Mouse (Mus musculus): ENCODE measurements at regions not wholly inside any gene's neighbourhood (a gene's known extent, or its start where the extent isn't known, plus 50 kb on each side); places are given as distances from the start of the nearest gene placed in this dataset.
"Not testable (repeated sequence)": the region's sequence is repeated elsewhere in the genome, so short reads cannot be mapped to it uniquely, and the experiment has no call there.

- DNase-seq: not testable (repeated sequence)
Observed at GRCm38 (mm10) chr10:38704762-38705130, 116.8 kb downstream of the Rfpl4b start.

DNA sequence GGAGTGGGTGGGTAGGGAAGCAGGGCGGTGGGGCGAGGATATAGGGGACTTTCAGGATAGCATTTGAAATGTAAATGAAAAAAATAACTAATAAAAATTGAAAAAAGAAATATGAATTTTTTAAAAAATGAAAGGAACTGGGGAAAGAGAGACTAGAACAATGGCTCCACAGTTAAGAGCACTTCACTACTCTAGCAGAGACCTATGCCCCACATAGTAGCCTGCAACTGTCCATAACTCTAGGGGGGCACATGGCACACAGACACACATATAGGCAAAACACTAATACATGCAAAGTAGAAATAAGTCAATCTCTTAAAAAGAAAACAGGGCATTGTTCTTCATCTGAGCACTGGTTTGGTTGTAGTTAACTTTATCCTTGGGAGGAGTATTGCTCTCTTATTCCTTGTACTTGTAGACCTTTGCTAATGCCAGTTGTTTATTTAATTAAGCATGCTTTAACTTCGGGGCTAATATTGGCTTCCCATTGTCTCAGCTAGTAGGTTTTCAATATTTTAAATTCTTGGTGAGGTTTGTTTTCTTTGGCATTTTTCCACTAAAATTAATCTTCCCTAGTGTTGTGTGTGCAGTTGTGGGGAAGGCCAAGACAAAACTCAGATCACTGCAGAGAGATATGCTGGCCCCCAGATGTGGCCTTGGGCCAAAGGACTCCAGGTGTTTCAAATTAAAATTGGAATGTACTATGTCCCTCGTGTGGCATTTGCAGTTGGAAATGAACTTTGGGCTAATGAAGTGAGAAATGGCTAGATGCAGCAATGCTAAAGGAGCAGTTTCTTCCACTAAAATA lies 117.4 kb downstream of the Rfpl4b start:
- DNase-seq: no peak

DNA sequence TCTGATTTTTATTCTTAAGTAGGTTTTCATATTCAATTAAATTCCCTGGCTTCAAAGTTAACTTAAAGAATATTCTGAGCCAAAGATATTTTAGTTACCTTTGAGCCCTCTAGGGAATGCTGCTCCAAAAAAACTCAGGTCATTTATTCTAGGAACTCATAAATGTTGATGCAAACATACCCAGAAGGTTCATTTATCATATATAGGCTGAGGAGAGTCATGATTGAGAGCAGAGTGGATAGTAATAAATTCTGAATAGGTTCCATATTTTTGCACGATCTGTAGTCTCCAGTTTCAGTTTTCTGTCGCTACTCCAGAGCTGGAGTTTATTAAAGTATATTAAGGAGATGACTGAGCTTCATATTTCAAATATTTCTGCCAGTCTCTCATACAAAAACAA lies 144.1 kb downstream of the Rfpl4b start:
- no peak for DNase-seq

GRCm38 (mm10) chr10:38668610-38669009 lies 153.0 kb downstream of the Rfpl4b start:
- DNase-seq: no peak

GRCm38 (mm10) chr10:38667841-38668240 lies 153.7 kb downstream of the Rfpl4b start:
- DNase-seq: no peak

DNA sequence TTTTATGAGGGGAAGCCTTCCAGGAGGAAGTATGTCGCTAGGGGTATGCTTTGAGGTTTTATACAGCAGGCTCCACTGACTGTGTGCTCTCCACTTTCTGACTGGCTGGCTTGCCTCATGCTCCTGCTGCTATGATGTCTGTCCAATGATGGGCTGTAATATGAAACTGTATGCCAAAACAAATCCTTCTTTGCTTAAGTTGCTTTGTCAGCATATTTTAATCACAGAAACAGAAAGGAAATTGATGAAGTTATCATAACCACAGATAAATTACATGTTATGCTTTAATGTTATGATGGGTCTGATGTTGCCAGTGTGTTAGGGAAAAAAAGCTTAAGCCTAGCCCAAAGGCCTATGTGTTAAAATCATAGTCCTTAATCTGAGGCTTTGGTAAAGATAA lies 185.9 kb downstream of the Rfpl4b start:
- no peak for DNase-seq

GRCm38 (mm10) chr10:38629907-38630505 lies 191.6 kb downstream of the Rfpl4b start:
- DNase-seq: no peak

- DNase-seq: no peak
Observed at GRCm38 (mm10) chr10:38623399-38623798, 198.2 kb downstream of the Rfpl4b start.

- DNase-seq: no peak
Observed at GRCm38 (mm10) chr10:38609606-38610510, 211.7 kb downstream of the Rfpl4b start.

- DNase-seq: no peak
Observed at GRCm38 (mm10) chr10:38586061-38586460, 235.5 kb downstream of the Rfpl4b start.

- DNase-seq: no peak
Observed at GRCm38 (mm10) chr10:38575726-38576125, 245.9 kb downstream of the Rfpl4b start.

DNA sequence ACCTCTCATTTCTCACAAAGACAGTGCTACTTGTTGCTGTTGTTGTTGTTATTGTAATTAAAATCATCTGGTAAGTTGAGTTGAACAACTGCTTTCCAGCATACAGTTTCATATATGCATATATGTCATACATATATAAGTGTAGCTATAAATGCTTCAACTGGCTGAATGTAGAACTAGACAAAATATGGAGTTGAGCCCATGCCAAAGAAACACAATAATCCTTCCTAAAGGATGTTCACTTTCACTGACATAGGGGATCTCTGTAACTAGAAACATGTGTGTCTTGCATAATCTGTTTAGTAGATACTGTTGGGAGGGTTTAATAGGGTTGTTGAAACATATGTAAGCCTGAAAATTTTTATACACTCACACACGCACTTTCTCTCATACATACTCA lies 247.9 kb downstream of the Rfpl4b start:
- no peak for DNase-seq

- no peak for DNase-seq
Observed at GRCm38 (mm10) chr10:38573146-38573545, 248.4 kb downstream of the Rfpl4b start.

GRCm38 (mm10) chr10:38567270-38567669 lies 254.3 kb downstream of the Rfpl4b start:
- no peak for DNase-seq

GRCm38 (mm10) chr10:38566361-38566760 lies 255.2 kb downstream of the Rfpl4b start:
- no peak for DNase-seq

DNA sequence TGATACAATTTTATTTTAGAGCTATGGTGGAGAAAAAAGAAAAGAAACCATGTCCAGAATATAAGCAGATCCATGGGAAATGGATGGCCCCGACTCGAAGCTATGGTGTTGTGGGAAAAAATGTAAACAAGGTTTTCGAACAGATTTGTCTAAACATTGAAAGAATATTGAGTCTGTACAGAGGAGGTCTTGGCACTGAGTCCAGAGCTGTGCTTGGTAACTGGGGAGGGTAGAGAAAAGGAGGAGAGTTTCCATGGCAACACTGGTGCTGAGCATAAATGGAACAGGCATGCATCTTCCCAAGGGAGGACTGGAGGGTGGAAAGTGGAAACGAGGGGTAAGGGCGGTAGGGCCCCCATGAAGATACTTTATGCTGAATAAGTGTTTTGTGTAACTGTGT lies 266.5 kb downstream of the Rfpl4b start:
- no peak for DNase-seq

DNA sequence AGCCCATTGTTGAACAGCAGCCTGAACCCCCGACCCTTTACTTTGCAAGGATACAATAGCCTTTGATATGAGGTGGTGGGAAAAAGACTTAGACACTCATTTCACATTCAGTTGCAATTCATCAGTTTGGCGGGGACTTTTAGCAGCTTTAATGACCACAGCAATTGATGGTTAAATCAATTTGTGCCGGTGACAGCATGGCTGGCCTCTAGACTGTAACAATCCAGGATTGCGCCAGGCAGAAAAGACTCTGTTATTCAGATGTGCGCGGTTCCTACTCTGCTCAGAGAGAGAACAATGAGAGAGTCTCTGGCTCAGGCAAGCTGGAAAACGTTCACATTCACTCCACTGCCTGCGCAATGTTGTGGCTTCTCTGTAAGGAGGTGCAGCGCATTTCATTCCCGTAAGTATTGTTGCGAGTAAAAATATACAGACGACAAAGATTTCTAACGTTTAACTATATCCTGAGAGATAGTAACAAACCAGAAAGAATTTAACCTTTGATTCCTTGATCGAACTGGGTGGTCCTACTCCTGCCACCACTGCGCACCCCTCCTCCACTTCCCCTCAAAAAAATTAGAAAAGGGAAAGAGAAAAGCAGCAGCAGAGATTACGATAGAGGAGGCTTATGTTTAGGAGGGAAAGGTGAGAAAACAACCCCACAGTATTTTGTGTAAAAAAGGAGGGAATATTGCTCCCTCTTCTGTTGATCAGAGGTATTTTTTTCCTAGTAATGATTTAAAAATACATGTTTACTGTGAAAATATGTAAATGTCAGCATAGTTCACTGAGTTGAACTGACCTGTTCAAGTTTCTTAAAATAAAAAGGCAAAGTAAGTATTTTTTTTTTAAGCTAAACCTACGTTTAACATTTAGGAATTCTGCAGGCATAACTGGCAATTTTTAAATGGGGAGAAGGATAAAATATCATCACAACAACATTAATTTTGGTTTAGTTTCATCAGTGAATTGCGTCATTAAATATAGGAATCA lies 267.6 kb downstream of the Rfpl4b start:
- peak; percentile 3 for DNase-seq

DNA sequence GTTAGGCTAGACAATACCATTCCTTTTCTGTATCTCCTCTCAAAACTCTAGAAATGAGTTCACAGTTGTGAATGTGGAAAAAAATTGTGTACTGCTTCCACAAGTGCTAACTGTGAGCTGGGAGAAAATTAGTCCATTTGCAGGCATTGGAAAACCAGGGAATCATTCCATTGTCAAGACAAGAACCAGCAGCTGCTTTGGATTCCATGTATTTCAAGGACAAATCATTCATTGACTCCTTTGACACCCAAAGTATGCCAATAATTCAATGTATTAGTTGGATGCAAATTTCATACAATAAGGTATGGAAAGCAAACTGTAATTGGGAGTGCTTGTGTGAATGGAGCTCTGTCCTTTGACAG lies 268.3 kb downstream of the Rfpl4b start:
- no peak for DNase-seq

DNA sequence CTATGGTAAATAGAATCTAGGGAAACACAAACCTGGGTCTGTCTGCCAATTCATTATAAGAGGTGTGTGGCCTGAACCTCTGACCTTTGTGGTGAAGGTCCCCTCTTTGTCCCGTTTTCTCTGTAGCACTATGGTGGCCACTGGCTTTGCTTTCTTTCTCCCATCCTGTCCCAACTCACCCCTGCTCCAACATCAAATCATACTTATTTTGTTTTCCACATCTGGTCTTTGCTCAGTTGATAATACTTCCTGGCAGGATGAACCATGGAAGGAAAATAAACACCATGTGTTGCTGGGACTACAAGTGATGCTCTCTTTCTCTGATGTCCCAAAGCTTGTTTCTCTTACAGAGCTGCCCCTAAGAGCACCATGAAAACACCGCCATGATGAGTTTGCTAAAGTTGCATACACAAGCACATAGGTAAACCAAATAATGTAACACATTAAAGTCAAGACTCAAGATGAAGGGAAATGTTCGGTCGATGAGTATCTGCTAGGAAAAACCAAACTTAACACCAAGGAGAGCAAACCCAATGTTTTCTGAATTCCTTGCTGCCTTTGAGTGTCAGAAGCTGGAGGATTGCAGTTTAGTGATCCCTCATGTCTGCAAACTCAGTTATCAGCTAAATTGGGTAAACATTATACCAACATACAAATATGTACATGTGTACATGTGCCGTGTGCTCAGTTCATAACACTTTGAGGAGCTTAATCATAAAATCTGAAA lies 269.1 kb downstream of the Rfpl4b start:
- no peak for DNase-seq

GRCm38 (mm10) chr10:38540031-38540430 lies 281.5 kb downstream of the Rfpl4b start:
- DNase-seq: no peak

- DNase-seq: no peak
Observed at GRCm38 (mm10) chr10:38538766-38539165, 282.8 kb downstream of the Rfpl4b start.

DNA sequence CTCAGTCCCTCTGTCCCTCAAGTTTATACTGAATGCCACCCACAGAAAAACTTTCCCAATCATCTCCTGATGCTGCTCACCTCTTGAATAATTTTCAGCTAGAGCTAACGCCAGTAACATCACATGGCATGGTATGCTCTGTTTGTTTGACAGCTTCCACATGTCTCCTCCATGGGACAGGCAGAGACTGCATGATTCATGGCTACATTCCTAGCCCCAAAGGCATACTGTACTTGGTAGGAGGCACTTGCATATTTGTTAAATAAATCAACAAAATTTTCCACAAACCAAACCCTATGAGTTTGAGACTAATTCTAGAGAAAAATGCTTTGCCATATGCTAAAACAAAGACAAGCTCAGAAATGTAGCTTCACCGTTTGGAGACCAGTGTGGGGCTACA lies 304.9 kb downstream of the Rfpl4b start:
- no peak for DNase-seq

All from liver (tissue).